Mouse (Mus musculus): ENCODE results near the gene Atp2a1. TPM values are rescaled to one million over a fixed set of nuclear protein-coding genes. Genes with fewer than 3 reads are reported as not detected.
"Not testable (repeated sequence)": the region's sequence is repeated elsewhere in the genome, so short reads cannot be mapped to it uniquely, and the experiment has no call there.

Atp2a1 gene
- polyA plus RNA-seq, 1 experiment from 2014 or later: 0.24 TPM

DNA sequence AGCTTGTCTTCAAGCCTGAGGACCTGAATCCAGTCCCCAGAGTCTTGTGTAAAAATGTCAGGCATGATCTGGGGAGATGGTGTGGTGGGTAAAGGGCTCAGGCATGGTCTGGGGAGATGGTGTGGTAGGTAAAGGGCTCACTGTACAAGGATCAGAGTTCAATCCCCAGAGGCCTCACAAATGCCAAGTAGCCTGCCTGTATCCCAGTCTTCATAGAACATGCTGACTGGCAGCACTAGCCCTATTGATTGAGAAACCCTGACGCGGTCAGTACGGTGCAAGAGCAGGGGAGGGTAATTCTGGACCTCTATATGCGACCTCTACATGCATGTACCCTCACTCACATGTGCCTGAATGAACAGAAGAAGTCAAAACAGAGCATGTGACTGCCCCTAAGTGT is 45.3 kb downstream of the Atp2a1 start:
- Histone ChIP-seq H3K9ac (ENCODE audit: low read length) (no peak overlapping the region), H3K36me3 (ENCODE audit: control insufficient read depth, insufficient read depth, low read length) (no peaks in the 10 kb centered on the region), H3K4me2 (ENCODE audit: low read length) (no peak overlapping the region), H3K27me3 (replicated peaks; ENCODE audit: control insufficient read depth, insufficient read depth, low read length) (no peaks in the 10 kb centered on the region), H3K27ac (ENCODE audit: low read depth, low read length) (no peak overlapping the region), H3K4me1 (ENCODE audit: control insufficient read depth, insufficient read depth, low read length) (no peaks in the 10 kb centered on the region), H3K9me3 (replicated peaks; ENCODE audit: control insufficient read depth, low read length) (no peaks in the 10 kb centered on the region), H3K4me3 (ENCODE audit: low read depth, low read length) (no peak overlapping the region)
- 59% methylated on average over 4 of the region's 4 CpGs for WGBS
- ATAC-seq (no peak), DNase-seq (ENCODE audit: low spot score) (no peak)

GRCm38 (mm10) chr7:126417045-126417444 is 45.9 kb downstream of the Atp2a1 start:
- H3K4me2 ChIP-seq (ENCODE audit: low read length): no peak overlapping the region
- no peak overlapping the region for H3K9ac ChIP-seq (ENCODE audit: low read length)
- WGBS: 5% methylated on average over 8 of the region's 8 CpGs
- ATAC-seq (no peak), DNase-seq (ENCODE audit: low spot score) (no peak)
- H3K9me3 ChIP-seq (replicated peaks; ENCODE audit: control insufficient read depth, low read length): no peaks in the 10 kb centered on the region
- H3K27ac ChIP-seq (ENCODE audit: low read depth, low read length): no peak overlapping the region
- no peaks in the 10 kb centered on the region for H3K27me3 ChIP-seq (replicated peaks; ENCODE audit: control insufficient read depth, insufficient read depth, low read length)
- H3K4me1 ChIP-seq (ENCODE audit: control insufficient read depth, insufficient read depth, low read length): no peaks in the 10 kb centered on the region
- H3K36me3 ChIP-seq (ENCODE audit: control insufficient read depth, insufficient read depth, low read length): no peaks in the 10 kb centered on the region
- no peak overlapping the region for H3K4me3 ChIP-seq (ENCODE audit: low read depth, low read length)

- H3K9ac ChIP-seq (ENCODE audit: low read length): no peak overlapping the region
- H3K27ac ChIP-seq (ENCODE audit: low read depth, low read length): no peak overlapping the region
- no peak overlapping the region for H3K4me3 ChIP-seq (ENCODE audit: low read depth, low read length)
- ATAC-seq (no peak), DNase-seq (ENCODE audit: low spot score) (no peak)
- H3K4me2 ChIP-seq (ENCODE audit: low read length): no peak overlapping the region
- no peaks in the 10 kb centered on the region for H3K4me1 ChIP-seq (ENCODE audit: control insufficient read depth, insufficient read depth, low read length)
- no peaks in the 10 kb centered on the region for H3K27me3 ChIP-seq (replicated peaks; ENCODE audit: control insufficient read depth, insufficient read depth, low read length)
- H3K36me3 ChIP-seq (ENCODE audit: control insufficient read depth, insufficient read depth, low read length): no peaks in the 10 kb centered on the region
- 41% methylated on average over 2 of the region's 2 CpGs for WGBS
- H3K9me3 ChIP-seq (replicated peaks; ENCODE audit: control insufficient read depth, low read length): no peaks in the 10 kb centered on the region
These were observed 46.3 kb downstream of the Atp2a1 start for GRCm38 (mm10) chr7:126416615-126417014.

DNA sequence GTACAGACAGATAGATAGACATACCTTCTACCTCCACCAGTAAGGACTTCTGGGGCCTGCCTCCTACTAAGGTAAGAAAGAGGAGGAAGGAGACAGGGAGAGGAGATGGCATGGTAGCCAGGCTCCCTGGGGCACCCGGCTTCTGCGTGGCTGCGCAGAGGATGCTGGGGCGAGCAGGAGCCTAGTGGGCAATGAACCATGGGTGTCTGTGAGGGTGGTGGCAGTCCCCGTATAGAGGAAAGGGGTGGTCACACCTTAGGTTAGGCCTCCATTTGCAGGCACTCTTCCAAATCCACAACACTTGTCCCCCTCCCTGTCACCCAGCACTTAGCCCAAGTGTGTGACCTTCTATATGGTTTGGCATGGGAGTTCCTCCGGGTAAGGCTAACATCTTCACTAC is 48.2 kb downstream of the Atp2a1 start, which contains the start of gene Cd19:
Gene Cd19, minus strand, starts transcription at position 165 of the 400 bp plus-strand sequence.
- no peak within 1 kb of the TSS for H3K4me2 ChIP-seq (ENCODE audit: low read length)
- no peak within 1 kb of the TSS for H3K9ac ChIP-seq (ENCODE audit: low read length)
- H3K36me3 ChIP-seq (ENCODE audit: control insufficient read depth, insufficient read depth, low read length): no peaks in the 10 kb centered on the region
- H3K27ac ChIP-seq (ENCODE audit: low read depth, low read length): no peak within 1 kb of the TSS
- DNase-seq (ENCODE audit: low spot score): no peak
- no peak for ATAC-seq
- no peak within 1 kb of the TSS for H3K4me3 ChIP-seq (ENCODE audit: low read depth, low read length)
- H3K4me1 ChIP-seq (ENCODE audit: control insufficient read depth, insufficient read depth, low read length): no peaks in the 10 kb centered on the region
- 92% methylated on average over 6 of the region's 6 CpGs for WGBS
- H3K9me3 ChIP-seq (replicated peaks; ENCODE audit: control insufficient read depth, low read length): no peaks in the 10 kb centered on the region
- no peaks in the 10 kb centered on the region for H3K27me3 ChIP-seq (replicated peaks; ENCODE audit: control insufficient read depth, insufficient read depth, low read length)

GRCm38 (mm10) chr7:126411061-126411460 is 51.8 kb downstream of the Atp2a1 start:
- Histone ChIP-seq H3K9me3 (replicated peaks; ENCODE audit: control insufficient read depth, low read length) (no peaks in the 10 kb centered on the region), H3K27me3 (replicated peaks; ENCODE audit: control insufficient read depth, insufficient read depth, low read length) (no peaks in the 10 kb centered on the region), H3K27ac (ENCODE audit: low read depth, low read length) (no peak overlapping the region), H3K4me3 (ENCODE audit: low read depth, low read length) (no peak overlapping the region), H3K9ac (ENCODE audit: low read length) (no peak overlapping the region), H3K4me2 (ENCODE audit: low read length) (no peak overlapping the region), H3K4me1 (ENCODE audit: control insufficient read depth, insufficient read depth, low read length) (no peaks in the 10 kb centered on the region), H3K36me3 (ENCODE audit: control insufficient read depth, insufficient read depth, low read length) (no peaks in the 10 kb centered on the region)
- ATAC-seq (no peak), DNase-seq (ENCODE audit: low spot score) (no peak)
- WGBS: 88% methylated on average over 4 of the region's 4 CpGs

- Histone ChIP-seq H3K27ac (ENCODE audit: low read depth, low read length) (no peak overlapping the region), H3K27me3 (replicated peaks; ENCODE audit: control insufficient read depth, insufficient read depth, low read length) (no peaks in the 10 kb centered on the region), H3K36me3 (ENCODE audit: control insufficient read depth, insufficient read depth, low read length) (no peaks in the 10 kb centered on the region), H3K4me1 (ENCODE audit: control insufficient read depth, insufficient read depth, low read length) (no peaks in the 10 kb centered on the region), H3K4me3 (ENCODE audit: low read depth, low read length) (no peak overlapping the region), H3K9me3 (replicated peaks; ENCODE audit: control insufficient read depth, low read length) (no peaks in the 10 kb centered on the region), H3K9ac (ENCODE audit: low read length) (no peak overlapping the region), H3K4me2 (ENCODE audit: low read length) (no peak overlapping the region)
- DNase-seq (ENCODE audit: low spot score) (no peak), ATAC-seq (no peak)
- 86% methylated on average over 2 of the region's 2 CpGs for WGBS
These were observed 54.2 kb downstream of the Atp2a1 start for GRCm38 (mm10) chr7:126408686-126409085.

DNA sequence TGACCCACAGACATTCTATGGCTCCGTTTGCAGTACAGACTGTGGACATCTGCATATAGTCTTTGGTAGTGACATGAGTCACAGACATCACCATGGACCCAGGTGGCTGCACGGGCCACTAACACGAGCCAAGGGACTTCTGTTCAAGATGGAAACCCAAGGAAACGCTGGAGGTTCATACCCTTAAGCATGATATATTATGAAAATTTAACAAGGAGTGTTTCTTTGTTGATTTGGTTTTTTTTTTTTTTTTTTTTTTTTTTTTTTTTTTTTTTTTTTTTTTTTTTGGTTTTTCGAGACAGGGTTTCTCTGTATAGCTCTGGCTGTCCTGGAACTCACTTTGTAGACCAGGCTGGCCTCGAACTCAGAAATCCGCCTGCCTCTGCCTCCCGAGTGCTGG is 60.4 kb downstream of the Atp2a1 start:
- H3K4me2 ChIP-seq (ENCODE audit: low read length); DNase-seq (ENCODE audit: low spot score); H3K27ac ChIP-seq (ENCODE audit: low read depth, low read length); H3K27me3 ChIP-seq (replicated peaks; ENCODE audit: control insufficient read depth, insufficient read depth, low read length); H3K9ac ChIP-seq (ENCODE audit: low read length); ATAC-seq; H3K9me3 ChIP-seq (replicated peaks; ENCODE audit: control insufficient read depth, low read length); H3K4me3 ChIP-seq (ENCODE audit: low read depth, low read length); H3K4me1 ChIP-seq (ENCODE audit: control insufficient read depth, insufficient read depth, low read length); H3K36me3 ChIP-seq (ENCODE audit: control insufficient read depth, insufficient read depth, low read length): not testable (repeated sequence)
- WGBS: 86% methylated on average over 7 of the region's 8 CpGs

DNA sequence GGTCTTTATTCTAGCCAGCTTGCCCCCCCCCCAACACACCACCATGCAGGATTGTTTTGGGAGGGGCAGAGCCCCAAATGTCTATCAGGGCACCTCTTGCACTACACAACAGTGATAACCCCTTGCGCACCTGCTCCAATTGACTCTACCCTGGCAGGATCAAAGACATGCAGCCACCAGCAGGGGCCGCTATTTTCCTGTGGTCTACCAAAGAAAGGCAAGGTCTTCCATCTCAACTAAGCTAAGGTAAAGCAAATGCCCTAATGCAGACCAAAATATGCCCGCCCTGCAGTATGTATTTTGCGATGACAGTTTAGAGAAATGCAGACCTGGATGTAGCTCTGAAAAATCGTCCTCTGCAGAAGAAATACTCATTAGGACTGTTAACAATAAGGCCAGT is 63.4 kb downstream of the Atp2a1 start:
- Histone ChIP-seq H3K27me3 (replicated peaks; ENCODE audit: control insufficient read depth, insufficient read depth, low read length) (no peaks in the 10 kb centered on the region), H3K4me3 (ENCODE audit: low read depth, low read length) (no peak overlapping the region), H3K36me3 (ENCODE audit: control insufficient read depth, insufficient read depth, low read length) (no peaks in the 10 kb centered on the region), H3K4me2 (ENCODE audit: low read length) (no peak overlapping the region), H3K27ac (ENCODE audit: low read depth, low read length) (no peak overlapping the region), H3K4me1 (ENCODE audit: control insufficient read depth, insufficient read depth, low read length) (no peaks in the 10 kb centered on the region), H3K9me3 (replicated peaks; ENCODE audit: control insufficient read depth, low read length) (no peaks in the 10 kb centered on the region), H3K9ac (ENCODE audit: low read length) (no peak overlapping the region)
- DNase-seq (ENCODE audit: low spot score) (peak; percentile 88), ATAC-seq (no peak)
- WGBS: 8% methylated on average over 5 of the region's 5 CpGs

DNA sequence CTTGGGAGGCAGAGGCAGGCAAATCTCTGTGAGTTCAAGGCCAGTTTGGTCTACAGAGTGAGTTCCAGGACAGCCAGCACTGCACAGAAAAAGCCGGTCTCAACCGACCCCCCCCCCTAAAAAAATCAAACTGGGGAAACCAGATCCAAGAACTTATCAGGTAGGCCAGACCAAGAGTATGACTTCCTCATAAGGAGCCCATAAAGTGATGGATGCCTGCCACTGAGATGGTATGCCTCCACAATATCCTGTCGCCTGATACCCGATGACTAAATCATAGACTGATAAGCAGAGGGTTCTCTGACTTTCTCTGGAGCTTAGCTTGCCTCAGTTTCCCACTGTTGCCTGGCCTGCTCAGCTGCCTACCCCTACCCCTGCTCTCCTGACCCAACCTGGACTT is 65.1 kb downstream of the Atp2a1 start:
- DNase-seq (ENCODE audit: low spot score): no peak
- H3K27ac ChIP-seq (ENCODE audit: low read depth, low read length): no peak overlapping the region
- no peak overlapping the region for H3K4me3 ChIP-seq (ENCODE audit: low read depth, low read length)
- ATAC-seq: no peak
- H3K27me3 ChIP-seq (replicated peaks; ENCODE audit: control insufficient read depth, insufficient read depth, low read length): no peaks in the 10 kb centered on the region
- no peaks in the 10 kb centered on the region for H3K4me1 ChIP-seq (ENCODE audit: control insufficient read depth, insufficient read depth, low read length)
- no peak overlapping the region for H3K4me2 ChIP-seq (ENCODE audit: low read length)
- H3K36me3 ChIP-seq (ENCODE audit: control insufficient read depth, insufficient read depth, low read length): no peaks in the 10 kb centered on the region
- H3K9ac ChIP-seq (ENCODE audit: low read length): no peak overlapping the region
- no peaks in the 10 kb centered on the region for H3K9me3 ChIP-seq (replicated peaks; ENCODE audit: control insufficient read depth, low read length)
- 91% methylated on average over 4 of the region's 4 CpGs for WGBS
